In genomic region chr14:55558740-55559448, GRCm38 (mm10) we compare ENCODE assay signal across 8 mouse cellular contexts. TPM values are rescaled to one million over a fixed set of nuclear protein-coding genes. Genes with fewer than 3 reads are reported as not detected.
A peak's percentile ranks its signal among the peaks of the same experiment; 100 is the strongest.
DNase-seq lines count a peak whose midpoint lies in the region; ATAC-seq and TF ChIP-seq lines count a peak whose summit lies in the region.

No protein-coding gene starts in this region.

- peak overlapping the region; percentile 89 for H3K4me2 ChIP-seq in hindbrain, embryonic 12.5 days (replicated peaks)
- H3K4me2 ChIP-seq in liver, postnatal 0 days (ENCODE audit: low read depth, low read length), result peak overlapping the region; percentile 73

- H3K9me3 ChIP-seq in ES-Bruce4 (replicated peaks; ENCODE audit: control insufficient read depth, insufficient read depth, low read length, poor library complexity, severe bottlenecking), result no peaks in the 10 kb centered on the region
- no peaks in the 10 kb centered on the region for H3K9me3 ChIP-seq in hindbrain, embryonic 12.5 days (replicated peaks)
- no peaks in the 10 kb centered on the region for H3K9me3 ChIP-seq in liver, postnatal 0 days (ENCODE audit: low read length)

- no peak for DNase-seq in heart, adult 2 months
- DNase-seq in heart, adult 11 months, result no peak
- DNase-seq in liver, postnatal 0 days, result no peak
- no peak for DNase-seq in thymus, postnatal 4 days
- no peak for DNase-seq in adrenal gland, postnatal 36 days
- no peak for DNase-seq in spleen, postnatal 36 days (ENCODE audit: low spot score in 2 of 2)

- intact Hi-C loops in heart, adult 2 months (cut with DNase I), result loop anchor here (2.0 kb wide), 1 partner anchor 18 kb away; the partner anchor contains the start of gene Pck2

- H3K4me3 ChIP-seq in heart, adult 2 months, result peak overlapping the region; percentile 91
- peak overlapping the region; percentile 22; the same call in 1 of the 2 replicates for H3K4me3 ChIP-seq in ES-Bruce4 (ENCODE audit: low read depth, low read length)
- H3K4me3 ChIP-seq in hindbrain, embryonic 12.5 days, result peak overlapping the region; percentile 64
- peak overlapping the region; percentile 65 for H3K4me3 ChIP-seq in liver, postnatal 0 days (ENCODE audit: low read depth, low read length)

- H3K4me1 ChIP-seq in heart, adult 2 months (ENCODE audit: control insufficient read depth, insufficient read depth, low read length), result peaks cover 3% of the 10 kb centered on the region
- H3K4me1 ChIP-seq in ES-Bruce4 (ENCODE audit: control insufficient read depth, insufficient read depth, low read length), result peaks cover 1% of the 10 kb centered on the region
- peaks cover 20% of the 10 kb centered on the region for H3K4me1 ChIP-seq in hindbrain, embryonic 12.5 days
- H3K4me1 ChIP-seq in liver, postnatal 0 days (ENCODE audit: insufficient read depth), result peaks cover 43% of the 10 kb centered on the region

- H3K9ac ChIP-seq in heart, adult 2 months (ENCODE audit: low read depth, low read length), result no peak overlapping the region
- H3K9ac ChIP-seq in ES-Bruce4 (ENCODE audit: low read depth, poor library complexity, severe bottlenecking), result peak overlapping the region; percentile 38
- peak overlapping the region; percentile 65; the same call in 1 of the 2 replicates for H3K9ac ChIP-seq in hindbrain, embryonic 12.5 days
- peak overlapping the region; percentile 87 for H3K9ac ChIP-seq in liver, postnatal 0 days (replicated peaks)

- TF ChIP-seq EP300 in heart, adult 2 months (IDR thresholded peaks at IDR 0.05; ENCODE audit: insufficient read depth, low read depth, low read length), result no peak
- TF ChIP-seq EP300 in ES-Bruce4 (IDR thresholded peaks at IDR 0.05; ENCODE audit: insufficient read depth, low read depth, low read length), result no peak
- TF ChIP-seq EP300 in liver, postnatal 0 days (IDR thresholded peaks at IDR 0.05; ENCODE audit: low read depth), result peak; percentile 96

- no peak for ATAC-seq in hindbrain, embryonic 12.5 days (ENCODE audit: low FRiP score)
- ATAC-seq in liver, postnatal 0 days, result no peak

- peak; percentile 24; the same call in 1 of the 2 replicates for TF ChIP-seq CTCF in heart, adult 2 months (IDR thresholded peaks at IDR 0.05)
- TF ChIP-seq CTCF in ES-Bruce4 (IDR thresholded peaks at IDR 0.05; ENCODE audit: low read depth, low read length), result no peak
- peak; percentile 35 for TF ChIP-seq CTCF in liver, postnatal 0 days (IDR thresholded peaks at IDR 0.05; ENCODE audit: low read depth)

- no peaks in the 10 kb centered on the region for H3K36me3 ChIP-seq in heart, adult 2 months (ENCODE audit: control insufficient read depth, insufficient read depth, low read length)
- no peaks in the 10 kb centered on the region for H3K36me3 ChIP-seq in ES-Bruce4 (ENCODE audit: control insufficient read depth, insufficient read depth, low read length, poor library complexity, severe bottlenecking)
- peaks cover 10% of the 10 kb centered on the region; the same call in 1 of the 2 replicates for H3K36me3 ChIP-seq in hindbrain, embryonic 12.5 days
- H3K36me3 ChIP-seq in liver, postnatal 0 days (replicated peaks; ENCODE audit: insufficient read depth, low read length), result peaks cover 13% of the 10 kb centered on the region

- H3K79me2 ChIP-seq in heart, adult 2 months (replicated peaks; ENCODE audit: control insufficient read depth, insufficient read depth, low read length), result no peaks in the 10 kb centered on the region

- TF ChIP-seq POLR2A in heart, adult 2 months (IDR thresholded peaks at IDR 0.05; ENCODE audit: insufficient read depth, low read depth, low read length), result no peak
- TF ChIP-seq POLR2A in ES-Bruce4 (IDR thresholded peaks at IDR 0.05; ENCODE audit: insufficient read depth, low read length), result no peak

- WGBS in heart, adult 2 months, result 54% methylated on average over 6 of the region's 6 CpGs
- 63% methylated on average over 6 of the region's 6 CpGs for WGBS in hindbrain, embryonic 12.5 days
- WGBS in liver, postnatal 0 days (ENCODE audit: insufficient replicate concordance), result 39% methylated on average over 6 of the region's 6 CpGs

- H3K27me3 ChIP-seq in heart, adult 2 months (ENCODE audit: control insufficient read depth, insufficient read depth, low read length), result no peaks in the 10 kb centered on the region
- no peaks in the 10 kb centered on the region for H3K27me3 ChIP-seq in ES-Bruce4 (ENCODE audit: control insufficient read depth, insufficient read depth, low read length, poor library complexity, severe bottlenecking)
- no peaks in the 10 kb centered on the region for H3K27me3 ChIP-seq in hindbrain, embryonic 12.5 days
- no peaks in the 10 kb centered on the region for H3K27me3 ChIP-seq in liver, postnatal 0 days (ENCODE audit: insufficient read depth, low read length)

- peak overlapping the region; percentile 98 for H3K27ac ChIP-seq in heart, adult 2 months
- H3K27ac ChIP-seq in ES-Bruce4 (ENCODE audit: insufficient read depth, low read length), result no peak overlapping the region
- H3K27ac ChIP-seq in hindbrain, embryonic 12.5 days, result no peak overlapping the region; the same call in 1 of the 2 replicates
- H3K27ac ChIP-seq in liver, postnatal 0 days (ENCODE audit: low read depth), result peak overlapping the region; percentile 99

RNA-seq across cellular contexts. Expression of gene Dcaf11, which starts 0.9 kb away (rescaled TPM):
- 100 to 1,000 TPM; 136 to 160 TPM for total RNA-seq in heart, adult 2 months (2021)
- polyA plus RNA-seq in heart, adult 2 months (2012; rRNA removed), result 151 and 186 TPM in 2 replicates
- polyA plus RNA-seq in ES-Bruce4 (2011; ENCODE audit: insufficient read depth, insufficient read length, low read depth, missing spikeins), result 25.6 and 34.7 TPM in 2 replicates
- polyA plus RNA-seq in hindbrain, embryonic 12.5 days (2016; fragmentation: Nextera tagmentation; extraction: Ambion mirVana), result 104 and 106 TPM in 2 replicates
- 59.9 and 62.7 TPM in 2 replicates for polyA plus RNA-seq in liver, postnatal 0 days (2015; fragmentation: Nextera tagmentation; extraction: Ambion mirVana)
- 100 to 1,000 TPM; 110 to 139 TPM for total RNA-seq in adrenal gland, postnatal 36 days (2021)

RNA-seq across cellular contexts. Expression of gene A730061H03Rik, which starts 1.3 kb away (rescaled TPM):
- not detected for total RNA-seq in heart, adult 2 months (2021)
- 0.74 and 1.2 TPM in 2 replicates for polyA plus RNA-seq in heart, adult 2 months (2012; rRNA removed)
- polyA plus RNA-seq in ES-Bruce4 (2011; ENCODE audit: insufficient read depth, insufficient read length, low read depth, missing spikeins), result not detected in 2 replicates
- polyA plus RNA-seq in hindbrain, embryonic 12.5 days (2016; fragmentation: Nextera tagmentation; extraction: Ambion mirVana), result 0.62 TPM in 1 of 2 replicates, not detected in the other
- polyA plus RNA-seq in liver, postnatal 0 days (2015; fragmentation: Nextera tagmentation; extraction: Ambion mirVana), result 1.3 and 1.4 TPM in 2 replicates
- total RNA-seq in adrenal gland, postnatal 36 days (2021), result 1 to 10 TPM in 1 of 2 experiments, not detected in 1; 1.0 TPM

RNA-seq across cellular contexts. Expression of gene Fitm1, which starts 16.5 kb away (rescaled TPM):
- 100 to 1,000 TPM; 165 to 187 TPM for total RNA-seq in heart, adult 2 months (2021)
- 323 and 403 TPM in 2 replicates for polyA plus RNA-seq in heart, adult 2 months (2012; rRNA removed)
- polyA plus RNA-seq in ES-Bruce4 (2011; ENCODE audit: insufficient read depth, insufficient read length, low read depth, missing spikeins), result 1.5 TPM in 1 of 2 replicates, not detected in the other
- 1.4 and 4.2 TPM in 2 replicates for polyA plus RNA-seq in hindbrain, embryonic 12.5 days (2016; fragmentation: Nextera tagmentation; extraction: Ambion mirVana)
- 1.8 and 4.6 TPM in 2 replicates for polyA plus RNA-seq in liver, postnatal 0 days (2015; fragmentation: Nextera tagmentation; extraction: Ambion mirVana)
- total RNA-seq in adrenal gland, postnatal 36 days (2021), result 1 to 10 TPM in 1 of 2 experiments, under 1 TPM in 1; 0.63 to 1.5 TPM

RNA-seq across cellular contexts. Expression of gene Pck2, which starts 18.8 kb away (rescaled TPM):
- 1 to 10 TPM; 9.0 to 9.4 TPM for total RNA-seq in heart, adult 2 months (2021)
- polyA plus RNA-seq in heart, adult 2 months (2012; rRNA removed), result 13.3 and 15.3 TPM in 2 replicates
- polyA plus RNA-seq in ES-Bruce4 (2011; ENCODE audit: insufficient read depth, insufficient read length, low read depth, missing spikeins), result 18.0 and 21.2 TPM in 2 replicates
- 22.3 and 23.6 TPM in 2 replicates for polyA plus RNA-seq in hindbrain, embryonic 12.5 days (2016; fragmentation: Nextera tagmentation; extraction: Ambion mirVana)
- polyA plus RNA-seq in liver, postnatal 0 days (2015; fragmentation: Nextera tagmentation; extraction: Ambion mirVana), result 19.9 and 20.7 TPM in 2 replicates
- total RNA-seq in adrenal gland, postnatal 36 days (2021), result 10 to 100 TPM; 29.4 to 39.9 TPM

RNA-seq across cellular contexts. Expression of gene Psme1, which starts 19.0 kb away (rescaled TPM):
- 100 to 1,000 TPM; 231 to 264 TPM for total RNA-seq in heart, adult 2 months (2021)
- polyA plus RNA-seq in heart, adult 2 months (2012; rRNA removed), result 101 and 118 TPM in 2 replicates
- 188 and 199 TPM in 2 replicates for polyA plus RNA-seq in ES-Bruce4 (2011; ENCODE audit: insufficient read depth, insufficient read length, low read depth, missing spikeins)
- 132 and 133 TPM in 2 replicates for polyA plus RNA-seq in hindbrain, embryonic 12.5 days (2016; fragmentation: Nextera tagmentation; extraction: Ambion mirVana)
- 162 and 180 TPM in 2 replicates for polyA plus RNA-seq in liver, postnatal 0 days (2015; fragmentation: Nextera tagmentation; extraction: Ambion mirVana)
- total RNA-seq in adrenal gland, postnatal 36 days (2021), result 100 to 1,000 TPM; 203 to 361 TPM

Comparison
In these comparisons a context has a peak if more than half of its experiments do, and no peak if none do; other contexts are left out.
1. H3K27ac ChIP-seq: peak in heart, adult 2 months (single experiment) and liver, postnatal 0 days (single experiment); none in ES-Bruce4 (single experiment) and hindbrain, embryonic 12.5 days (single experiment).
2. H3K4me3 ChIP-seq: peak in every context shown above with its lines; median percentile 91 in heart, adult 2 months; 65 in liver, postnatal 0 days; 64 in hindbrain, embryonic 12.5 days; 22 in ES-Bruce4.
3. RNA of gene Fitm1, which starts 16.5 kb away (polyA plus RNA-seq): 323 to 403 TPM in heart, adult 2 months; 1.8 to 4.6 TPM in liver, postnatal 0 days, 1.5 TPM in ES-Bruce4 and 1.4 to 4.2 TPM in hindbrain, embryonic 12.5 days; every median in the first group is over 10 times any median in the second.